Mouse (Mus musculus): ENCODE measurements around the gene Grn. TPM values are rescaled to one million over a fixed set of nuclear protein-coding genes. Genes with fewer than 3 reads are reported as not detected.

The Grn gene
- polyA plus RNA-seq, 1 experiment from 2014 or later = 155 TPM

DNA sequence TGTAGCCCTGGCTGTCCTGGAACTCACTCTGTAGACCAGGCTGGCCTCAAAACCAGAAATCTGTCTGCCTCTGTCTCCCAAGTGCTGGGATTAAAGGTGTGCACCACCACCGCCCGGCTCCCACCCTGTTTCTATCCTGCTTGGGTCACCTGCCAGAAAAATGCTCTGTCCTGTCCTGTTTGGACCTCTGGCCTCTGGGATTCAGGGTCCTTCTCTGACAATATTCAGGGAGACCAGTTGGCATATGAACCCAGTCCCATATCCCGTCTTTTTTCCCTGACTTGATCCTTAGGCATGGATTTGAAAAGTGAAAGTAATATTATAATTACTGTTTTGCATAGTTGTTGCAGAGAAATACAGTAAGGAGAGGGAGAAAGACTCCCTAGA, 1.6 kb downstream of the Grn start:
- Histone ChIP-seq H3K36me3 (peaks cover 17% of the 10 kb centered on the region), H3K4me1 (peaks cover 17% of the 10 kb centered on the region), H3K9me3 (no peaks in the 10 kb centered on the region), H3K9ac (no peak overlapping the region), H3K4me2 (peak overlapping the region; percentile 17), H3K27me3 (replicated peaks) (no peaks in the 10 kb centered on the region), H3K4me3 (replicated peaks) (no peak overlapping the region), H3K27ac (no peak overlapping the region)
- no peak for ATAC-seq (ENCODE audit: insufficient read depth, low FRiP score, low read depth)
- 71% methylated on average over 3 of the region's 3 CpGs for WGBS

DNA sequence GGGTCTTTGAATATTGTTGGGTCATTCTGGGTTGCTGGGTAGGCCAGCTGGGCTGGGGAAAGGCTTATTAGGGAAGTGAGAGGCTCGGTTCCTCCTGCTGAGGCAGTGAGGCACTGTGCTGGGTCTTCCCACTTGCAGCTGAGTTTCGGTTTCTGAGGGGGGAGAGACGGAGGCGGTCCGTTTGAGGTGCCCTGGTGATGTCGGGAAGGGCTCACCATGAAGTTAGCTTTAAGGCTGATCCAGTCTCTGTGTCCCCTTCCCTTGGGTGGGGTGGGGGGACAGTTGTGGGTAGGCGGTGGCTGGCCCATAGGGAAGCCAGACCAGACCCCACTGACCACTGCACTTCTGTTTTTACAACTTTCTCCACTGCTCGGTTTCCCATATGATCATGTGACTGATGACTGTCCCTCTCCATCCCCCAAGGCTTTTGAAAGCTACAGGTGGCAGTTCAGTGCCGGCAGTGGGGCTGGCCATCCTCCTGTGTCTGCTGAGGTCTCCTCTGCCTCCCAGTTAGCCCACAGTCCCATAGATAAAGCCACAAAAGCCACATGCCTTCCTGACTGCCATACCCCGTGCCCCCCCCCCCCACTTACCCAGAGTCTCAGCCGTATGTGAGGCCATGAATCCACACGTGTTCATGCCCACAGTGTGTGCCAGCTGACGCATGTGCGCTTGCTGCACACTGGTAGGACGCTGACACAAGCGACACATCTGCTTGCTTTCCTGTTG, 2.2 kb downstream of the Grn start:
- 60% methylated on average over 16 of the region's 16 CpGs for WGBS
- Histone ChIP-seq H3K27ac (no peak overlapping the region), H3K9ac (no peak overlapping the region), H3K4me3 (replicated peaks) (no peak overlapping the region), H3K4me2 (peak overlapping the region; percentile 17), H3K36me3 (peaks cover 17% of the 10 kb centered on the region), H3K9me3 (no peaks in the 10 kb centered on the region), H3K27me3 (replicated peaks) (no peaks in the 10 kb centered on the region), H3K4me1 (peaks cover 21% of the 10 kb centered on the region)
- no peak for ATAC-seq (ENCODE audit: insufficient read depth, low FRiP score, low read depth)

DNA sequence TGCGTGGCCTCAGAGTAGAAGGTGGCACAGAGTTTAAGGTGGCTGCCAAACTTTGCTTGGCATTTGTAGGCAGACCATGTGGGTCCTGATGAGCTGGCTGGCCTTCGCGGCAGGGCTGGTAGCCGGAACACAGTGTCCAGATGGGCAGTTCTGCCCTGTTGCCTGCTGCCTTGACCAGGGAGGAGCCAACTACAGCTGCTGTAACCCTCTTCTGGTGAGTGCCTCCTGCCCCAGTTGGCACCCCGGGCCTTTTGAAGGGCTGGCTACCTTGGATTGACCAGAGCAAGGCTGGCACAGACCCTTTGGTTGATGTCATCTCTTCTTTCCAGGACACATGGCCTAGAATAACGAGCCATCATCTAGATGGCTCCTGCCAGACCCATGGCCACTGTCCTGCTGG, 2.8 kb downstream of the Grn start:
- H3K27me3 ChIP-seq (replicated peaks) = no peaks in the 10 kb centered on the region
- no peak overlapping the region for H3K27ac ChIP-seq
- peaks cover 27% of the 10 kb centered on the region for H3K4me1 ChIP-seq
- peak overlapping the region; percentile 14; the same call in 1 of the 2 replicates for H3K4me2 ChIP-seq
- no peak for ATAC-seq (ENCODE audit: insufficient read depth, low FRiP score, low read depth)
- no peak overlapping the region for H3K4me3 ChIP-seq (replicated peaks)
- no peak overlapping the region for H3K9ac ChIP-seq
- H3K9me3 ChIP-seq = no peaks in the 10 kb centered on the region
- WGBS = 92% methylated on average over 6 of the region's 6 CpGs
- peaks cover 17% of the 10 kb centered on the region for H3K36me3 ChIP-seq

DNA sequence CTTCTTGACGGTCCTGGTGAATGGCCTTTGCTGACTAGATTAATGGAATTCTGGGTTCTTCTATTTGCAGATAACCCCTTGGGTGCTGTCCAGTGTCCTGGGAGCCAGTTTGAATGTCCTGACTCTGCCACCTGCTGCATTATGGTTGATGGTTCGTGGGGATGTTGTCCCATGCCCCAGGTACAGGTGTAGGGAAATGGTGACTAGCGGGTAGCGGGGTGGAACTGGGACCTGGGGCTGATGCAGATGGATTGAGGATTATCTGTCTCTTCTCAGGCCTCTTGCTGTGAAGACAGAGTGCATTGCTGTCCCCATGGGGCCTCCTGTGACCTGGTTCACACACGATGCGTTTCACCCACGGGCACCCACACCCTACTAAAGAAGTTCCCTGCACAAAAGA, 3.8 kb downstream of the Grn start:
- H3K36me3 ChIP-seq = peaks cover 17% of the 10 kb centered on the region
- H3K27me3 ChIP-seq (replicated peaks) = no peaks in the 10 kb centered on the region
- no peak for ATAC-seq (ENCODE audit: insufficient read depth, low FRiP score, low read depth)
- H3K4me2 ChIP-seq = no peak overlapping the region
- 0 out of 2 replicates have a peak overlapping the region, but pooled peaks have one; percentile 33 for H3K27ac ChIP-seq
- H3K4me1 ChIP-seq = peaks cover 36% of the 10 kb centered on the region
- WGBS = 90% methylated on average over 7 of the region's 7 CpGs
- H3K4me3 ChIP-seq (replicated peaks) = no peak overlapping the region
- no peak overlapping the region for H3K9ac ChIP-seq
- no peaks in the 10 kb centered on the region for H3K9me3 ChIP-seq

DNA sequence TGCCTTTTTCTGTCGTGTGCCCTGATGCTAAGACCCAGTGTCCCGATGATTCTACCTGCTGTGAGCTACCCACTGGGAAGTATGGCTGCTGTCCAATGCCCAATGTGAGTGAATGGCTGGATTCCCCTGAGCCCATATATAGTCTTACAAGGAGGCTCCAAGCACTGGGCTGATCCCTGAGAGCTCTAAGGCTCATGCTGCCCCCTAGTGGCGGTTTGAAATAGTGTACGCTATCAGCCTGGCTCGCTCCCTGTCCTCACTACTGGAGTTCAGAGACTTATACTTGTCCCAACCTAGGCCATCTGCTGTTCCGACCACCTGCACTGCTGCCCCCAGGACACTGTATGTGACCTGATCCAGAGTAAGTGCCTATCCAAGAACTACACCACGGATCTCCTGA, 4.3 kb downstream of the Grn start:
- WGBS = 14% methylated on average over 7 of the region's 7 CpGs
- peak; percentile 29; the same call in 1 of the 2 replicates for ATAC-seq (ENCODE audit: insufficient read depth, low FRiP score, low read depth)
- no peaks in the 10 kb centered on the region for H3K9me3 ChIP-seq

DNA sequence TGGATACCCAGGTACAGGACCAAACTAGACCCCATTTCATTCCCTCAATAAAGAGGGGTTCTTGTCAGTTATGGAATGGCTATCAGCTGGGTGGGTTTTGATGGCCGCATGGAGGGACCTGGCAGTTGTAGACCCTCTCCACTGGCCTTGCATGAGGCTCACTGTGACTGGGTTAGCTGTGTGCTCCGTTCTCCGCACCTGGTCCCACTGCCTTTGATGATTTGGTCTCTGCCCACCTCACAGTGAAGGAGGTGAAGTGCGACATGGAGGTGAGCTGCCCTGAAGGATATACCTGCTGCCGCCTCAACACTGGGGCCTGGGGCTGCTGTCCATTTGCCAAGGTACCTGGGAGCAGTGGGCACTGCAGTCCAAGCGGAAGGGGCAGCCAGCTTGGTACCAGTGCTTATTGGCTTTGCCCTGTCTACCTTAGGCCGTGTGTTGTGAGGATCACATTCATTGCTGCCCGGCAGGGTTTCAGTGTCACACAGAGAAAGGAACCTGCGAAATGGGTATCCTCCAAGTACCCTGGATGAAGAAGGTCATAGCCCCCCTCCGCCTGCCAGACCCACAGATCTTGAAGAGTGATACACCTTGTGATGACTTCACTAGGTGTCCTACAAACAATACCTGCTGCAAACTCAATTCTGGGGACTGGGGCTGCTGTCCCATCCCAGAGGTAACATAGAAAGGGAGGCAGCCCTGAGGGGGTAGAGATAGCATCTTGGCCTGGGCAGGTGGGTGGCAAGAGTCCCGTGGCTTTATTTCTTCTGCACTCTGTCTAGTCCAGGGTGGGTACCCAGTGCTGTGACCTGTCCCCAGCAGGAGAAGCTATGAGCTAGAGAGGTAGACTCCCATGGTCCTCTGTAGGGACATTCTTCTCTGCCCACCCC, 4.9 kb downstream of the Grn start:
- H3K9me3 ChIP-seq = no peaks in the 10 kb centered on the region
- no peak overlapping the region for H3K4me3 ChIP-seq (replicated peaks)
- no peaks in the 10 kb centered on the region for H3K27me3 ChIP-seq (replicated peaks)
- 91% methylated on average over 11 of the region's 11 CpGs for WGBS
- H3K9ac ChIP-seq = no peak overlapping the region
- H3K4me1 ChIP-seq = peaks cover 31% of the 10 kb centered on the region
- H3K27ac ChIP-seq = no peak overlapping the region
- ATAC-seq (ENCODE audit: insufficient read depth, low FRiP score, low read depth) = no peak
- peaks cover 22% of the 10 kb centered on the region for H3K36me3 ChIP-seq
- H3K4me2 ChIP-seq = no peak overlapping the region

More for the DNA sequence above, 4.3 kb downstream of the Grn start:
- Histone ChIP-seq H3K36me3 (peaks cover 17% of the 10 kb centered on the region), H3K4me2 (no peak overlapping the region), H3K4me3 (replicated peaks) (no peak overlapping the region), H3K9ac (no peak overlapping the region), H3K27ac (no peak overlapping the region), H3K4me1 (peaks cover 35% of the 10 kb centered on the region), H3K27me3 (replicated peaks) (no peaks in the 10 kb centered on the region)

DNA sequence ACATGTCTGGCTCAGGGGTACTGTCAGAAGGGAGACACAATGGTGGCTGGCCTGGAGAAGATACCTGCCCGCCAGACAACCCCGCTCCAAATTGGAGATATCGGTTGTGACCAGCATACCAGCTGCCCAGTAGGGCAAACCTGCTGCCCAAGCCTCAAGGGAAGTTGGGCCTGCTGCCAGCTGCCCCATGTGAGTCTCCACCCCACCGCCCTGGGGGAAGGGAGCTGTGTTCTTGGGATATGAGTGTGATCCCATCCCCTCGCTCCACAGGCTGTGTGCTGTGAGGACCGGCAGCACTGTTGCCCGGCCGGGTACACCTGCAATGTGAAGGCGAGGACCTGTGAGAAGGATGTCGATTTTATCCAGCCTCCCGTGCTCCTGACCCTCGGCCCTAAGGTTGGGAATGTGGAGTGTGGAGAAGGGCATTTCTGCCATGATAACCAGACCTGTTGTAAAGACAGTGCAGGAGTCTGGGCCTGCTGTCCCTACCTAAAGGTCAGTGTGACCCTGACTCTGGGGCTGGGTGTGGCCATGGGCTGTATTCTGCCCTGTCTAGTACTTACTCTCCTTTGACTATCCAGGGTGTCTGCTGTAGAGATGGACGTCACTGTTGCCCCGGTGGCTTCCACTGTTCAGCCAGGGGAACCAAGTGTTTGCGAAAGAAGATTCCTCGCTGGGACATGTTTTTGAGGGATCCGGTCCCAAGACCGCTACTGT, 5.8 kb downstream of the Grn start:
- Histone ChIP-seq H3K27me3 (replicated peaks) (no peaks in the 10 kb centered on the region), H3K9ac (no peak overlapping the region), H3K4me1 (peaks cover 31% of the 10 kb centered on the region), H3K36me3 (peaks cover 23% of the 10 kb centered on the region), H3K4me3 (replicated peaks) (no peak overlapping the region), H3K9me3 (no peaks in the 10 kb centered on the region), H3K4me2 (no peak overlapping the region), H3K27ac (no peak overlapping the region)
- WGBS = 91% methylated on average over 18 of the region's 18 CpGs
- no peak for ATAC-seq (ENCODE audit: insufficient read depth, low FRiP score, low read depth)

DNA sequence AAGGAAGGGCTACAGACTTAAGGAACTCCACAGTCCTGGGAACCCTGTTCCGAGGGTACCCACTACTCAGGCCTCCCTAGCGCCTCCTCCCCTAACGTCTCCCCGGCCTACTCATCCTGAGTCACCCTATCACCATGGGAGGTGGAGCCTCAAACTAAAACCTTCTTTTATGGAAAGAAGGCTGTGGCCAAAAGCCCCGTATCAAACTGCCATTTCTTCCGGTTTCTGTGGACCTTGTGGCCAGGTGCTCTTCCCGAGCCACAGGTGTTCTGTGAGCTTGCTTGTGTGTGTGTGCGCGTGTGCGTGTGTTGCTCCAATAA, 6.3 kb downstream of the Grn start:
- no peak overlapping the region for H3K9ac ChIP-seq
- no peaks in the 10 kb centered on the region for H3K27me3 ChIP-seq (replicated peaks)
- no peak overlapping the region for H3K4me2 ChIP-seq
- no peak overlapping the region for H3K27ac ChIP-seq
- H3K4me3 ChIP-seq (replicated peaks) = no peak overlapping the region
- H3K4me1 ChIP-seq = peaks cover 27% of the 10 kb centered on the region
- WGBS = 73% methylated on average over 10 of the region's 10 CpGs
- H3K36me3 ChIP-seq = peaks cover 26% of the 10 kb centered on the region
- no peak for ATAC-seq (ENCODE audit: insufficient read depth, low FRiP score, low read depth)
- no peaks in the 10 kb centered on the region for H3K9me3 ChIP-seq

DNA sequence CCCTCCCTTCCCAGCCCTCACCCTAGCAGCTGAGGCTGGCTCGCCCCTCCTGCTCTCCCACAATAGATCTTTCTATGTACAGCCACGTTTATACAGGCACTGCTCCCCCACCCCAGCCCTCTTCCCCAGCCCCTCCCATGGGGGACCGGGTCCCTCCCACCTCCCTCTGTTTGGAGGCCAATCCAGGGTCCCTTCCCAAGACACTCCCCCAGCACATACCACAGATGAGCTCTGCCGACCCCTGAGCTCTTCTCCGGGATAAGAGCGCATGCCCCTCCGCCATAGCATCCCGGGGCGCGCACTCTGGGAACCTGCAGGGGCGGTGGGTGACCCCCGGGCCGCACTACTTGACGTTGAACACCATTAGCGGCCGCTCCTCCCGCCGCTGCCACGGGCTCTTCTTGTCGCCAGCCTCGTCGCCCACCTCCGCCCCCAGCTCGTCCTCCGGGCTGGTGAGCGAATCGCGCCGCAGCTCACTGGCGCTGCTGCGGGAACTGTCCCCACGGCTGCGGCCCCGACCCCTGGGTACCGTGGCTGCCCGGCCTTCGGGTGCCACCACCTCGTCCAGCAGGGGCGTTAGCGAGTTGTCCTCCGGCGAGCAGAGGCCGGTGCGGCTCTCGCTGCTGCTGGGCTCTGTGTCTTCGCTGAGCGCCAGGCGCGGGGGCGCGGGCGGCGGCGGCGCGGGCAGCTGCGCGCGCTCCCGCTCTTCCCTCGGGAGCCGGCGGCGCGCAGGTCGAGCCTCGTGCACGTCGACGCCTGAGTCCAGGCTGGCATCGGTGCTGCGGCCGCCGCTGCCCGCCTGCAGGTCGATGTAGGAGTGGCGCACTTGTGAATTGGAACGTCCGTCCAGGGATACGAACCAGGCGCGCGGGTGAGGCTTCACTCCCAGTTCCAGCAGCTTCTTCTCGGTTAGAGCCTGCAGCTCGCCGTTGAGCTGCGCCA, 7.3 kb downstream of the Grn start:
- Histone ChIP-seq H3K27ac (0 out of 2 replicates have a peak overlapping the region, but pooled peaks have one; percentile 28), H3K4me3 (replicated peaks) (peak overlapping the region; percentile 43), H3K4me1 (peaks cover 19% of the 10 kb centered on the region), H3K9me3 (no peaks in the 10 kb centered on the region), H3K27me3 (replicated peaks) (no peaks in the 10 kb centered on the region), H3K36me3 (peaks cover 31% of the 10 kb centered on the region), H3K4me2 (peak overlapping the region; percentile 93), H3K9ac (peak overlapping the region; percentile 24; the same call in 1 of the 2 replicates)
- 17% methylated on average over 87 of the region's 87 CpGs for WGBS
- peak; percentile 40; the same call in 1 of the 2 replicates for ATAC-seq (ENCODE audit: insufficient read depth, low FRiP score, low read depth)

DNA sequence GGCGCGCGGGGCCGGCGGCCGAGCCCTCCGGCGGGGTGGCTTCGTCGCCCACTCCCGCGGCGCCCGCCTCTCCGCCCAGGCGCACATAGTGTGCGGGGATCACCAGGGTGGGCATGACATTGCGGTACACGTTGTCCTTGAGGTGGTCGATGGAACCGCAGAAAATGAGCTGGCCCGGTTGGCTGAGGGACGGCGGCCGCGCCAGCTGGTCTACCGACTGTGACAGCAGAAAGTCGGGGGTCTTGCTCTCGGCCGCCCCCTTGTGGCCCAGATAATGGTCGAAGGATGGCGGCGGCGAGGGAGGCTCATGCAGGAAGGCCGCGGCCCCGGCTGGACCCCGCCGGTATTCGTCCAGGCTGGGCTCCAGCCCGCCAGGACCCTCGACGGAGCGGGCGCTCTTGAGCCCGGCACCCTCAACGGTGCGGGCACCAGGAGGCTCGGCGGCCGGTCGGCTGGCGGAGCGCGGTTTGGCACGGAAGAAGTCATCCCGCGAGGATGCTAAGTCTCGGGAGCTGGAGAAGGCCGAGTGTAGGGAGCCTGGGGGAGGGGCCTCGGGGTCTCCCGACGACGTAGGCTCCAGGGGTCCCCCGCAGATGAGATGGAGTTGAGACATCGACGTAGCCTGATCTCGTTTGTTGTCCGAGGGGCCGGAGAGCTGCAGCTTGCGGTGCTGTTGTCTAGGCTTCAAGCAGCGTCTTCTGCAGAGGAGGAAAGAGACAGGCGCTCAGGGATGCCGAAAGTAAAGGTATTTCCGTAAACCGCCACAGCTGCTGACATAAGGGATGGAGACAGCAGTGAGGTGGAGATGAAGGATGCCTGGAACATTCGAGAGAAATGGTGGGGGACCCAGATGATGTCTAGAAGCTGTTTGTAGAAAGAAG, 8.3 kb downstream of the Grn start:
- Histone ChIP-seq H3K9ac (peak overlapping the region; percentile 24; the same call in 1 of the 2 replicates), H3K36me3 (peaks cover 33% of the 10 kb centered on the region), H3K4me3 (replicated peaks) (peak overlapping the region; percentile 43), H3K9me3 (no peaks in the 10 kb centered on the region), H3K27me3 (replicated peaks) (no peaks in the 10 kb centered on the region), H3K4me2 (peak overlapping the region; percentile 93), H3K27ac (no peak overlapping the region), H3K4me1 (peaks cover 19% of the 10 kb centered on the region)
- WGBS = 14% methylated on average over 76 of the region's 77 CpGs
- no peak for ATAC-seq (ENCODE audit: insufficient read depth, low FRiP score, low read depth)
